Mouse (Mus musculus) testis, adult 2 months (tissue): ENCODE results near the gene Fam228b.

Experiments used
- CTCF ChIP-seq: fragments of 200-500 bp; IDR thresholded peaks from 2 replicates; pipeline ENCODE4 v1.5.1; 2012; ENCODE audit warnings: low read depth, mild to moderate bottlenecking, inconsistent platforms, low read length, moderate library complexity; ENCODE audit not compliant: control insufficient read depth, insufficient read depth, insufficient replicate concordance
- POLR2A ChIP-seq: fragments of 200-500 bp; IDR thresholded peaks from 2 replicates; pipeline ENCODE4 v1.6.1; 2012; ENCODE audit warnings: low read depth, mild to moderate bottlenecking, inconsistent platforms, low read length, moderate library complexity; ENCODE audit not compliant: control insufficient read depth

DNA sequence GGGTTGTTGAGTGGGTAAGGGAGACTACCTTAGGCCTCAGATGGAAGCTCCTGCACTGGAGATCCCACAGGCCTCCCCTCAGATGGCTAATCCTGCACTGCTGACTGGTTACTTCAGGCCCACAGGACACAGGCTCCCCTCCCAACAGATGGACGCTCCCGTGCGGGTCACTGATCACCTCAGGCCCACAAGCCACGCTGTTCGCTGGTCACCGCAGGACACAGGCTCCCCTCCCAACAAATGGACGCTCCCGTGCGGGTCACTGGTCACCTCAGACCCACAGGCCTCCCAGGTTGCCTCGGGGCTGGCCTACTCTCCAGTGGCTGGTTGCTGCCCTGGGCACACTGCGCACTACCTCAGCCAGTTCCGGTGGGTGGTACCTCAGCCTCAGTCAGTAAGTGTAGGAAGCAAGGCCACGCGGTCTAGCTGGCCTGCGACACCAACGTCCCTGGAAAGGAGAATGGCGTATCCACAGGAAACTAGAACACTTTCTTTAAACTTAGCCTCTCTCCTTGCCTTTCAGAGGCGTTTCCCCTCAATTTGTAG, 31.0 kb downstream of the Fam228b start, which contains the start of gene Fam228a:
- peak; percentile 95 for TF ChIP-seq POLR2A
- TF ChIP-seq CTCF: no peak
